Mouse (Mus musculus) kidney, postnatal 25 days (tissue): Measurements from ENCODE around the gene Erc2.

Experiments used
- DNase-seq, 2 experiments: peaks; one replicate each; pipeline ENCODE4 v3.0.0; 2021; ENCODE audit warnings: mixed read lengths in 2 of 2

Gene Erc2

GRCm38 (mm10) chr14:28316851-28317250 lies 694.6 kb downstream of the Erc2 start:
- DNase-seq, result no peak

DNA sequence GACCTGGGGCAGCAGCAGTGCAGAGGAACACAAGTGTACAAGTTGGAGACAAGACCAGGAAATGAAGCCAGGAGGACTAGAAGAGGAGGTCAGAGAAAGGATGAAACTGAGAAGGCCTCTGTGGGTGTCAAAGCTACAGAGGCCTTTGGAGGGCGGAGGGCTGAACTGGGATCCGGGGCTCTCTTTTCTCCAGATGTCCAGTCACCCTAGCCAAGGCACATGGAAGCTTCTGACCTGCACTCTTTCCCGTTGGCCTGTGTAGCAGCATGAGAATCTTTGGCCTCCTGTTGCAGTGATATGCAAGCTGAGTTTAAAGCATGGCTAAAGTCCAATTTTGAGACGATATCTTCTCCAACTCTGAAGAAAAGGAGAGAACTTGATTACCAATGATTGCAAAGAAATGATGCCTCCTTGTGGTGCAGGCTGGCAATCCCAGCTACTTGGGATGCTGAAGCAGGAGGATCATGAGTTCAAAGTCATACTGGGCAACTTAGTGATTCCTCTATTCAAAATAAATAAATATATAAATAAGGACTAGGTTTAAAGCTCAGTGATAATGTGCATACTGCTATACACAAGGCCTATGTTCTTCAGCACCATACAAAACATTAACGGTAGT lies 699.8 kb downstream of the Erc2 start:
- DNase-seq, result no peak

- no peak for DNase-seq
These were observed 701.0 kb downstream of the Erc2 start for GRCm38 (mm10) chr14:28323243-28323642.

- DNase-seq, result no peak
These were observed 701.5 kb downstream of the Erc2 start for GRCm38 (mm10) chr14:28323727-28324126.

DNA sequence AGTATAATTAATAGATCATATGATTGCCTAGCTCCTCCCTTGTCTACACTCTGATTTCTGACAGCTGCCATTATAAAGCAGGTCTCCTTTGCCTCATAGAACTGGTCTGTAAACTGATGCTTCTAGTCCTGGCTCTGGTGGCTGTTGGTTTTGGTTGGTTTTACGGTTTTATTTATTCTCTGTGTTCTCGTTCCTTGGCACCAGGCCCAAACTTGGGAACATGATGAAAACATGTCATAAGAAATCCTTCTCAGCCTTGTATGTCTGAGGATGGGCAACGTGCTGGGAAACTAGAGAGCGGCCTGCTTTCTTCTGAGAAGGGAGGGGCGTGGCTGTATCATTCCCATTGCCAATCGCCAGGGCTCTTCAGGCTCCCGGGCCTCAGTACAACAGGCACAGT lies 704.2 kb downstream of the Erc2 start:
- DNase-seq, result no peak

- no peak for DNase-seq
These were observed 706.3 kb downstream of the Erc2 start for GRCm38 (mm10) chr14:28328512-28328911.

DNA sequence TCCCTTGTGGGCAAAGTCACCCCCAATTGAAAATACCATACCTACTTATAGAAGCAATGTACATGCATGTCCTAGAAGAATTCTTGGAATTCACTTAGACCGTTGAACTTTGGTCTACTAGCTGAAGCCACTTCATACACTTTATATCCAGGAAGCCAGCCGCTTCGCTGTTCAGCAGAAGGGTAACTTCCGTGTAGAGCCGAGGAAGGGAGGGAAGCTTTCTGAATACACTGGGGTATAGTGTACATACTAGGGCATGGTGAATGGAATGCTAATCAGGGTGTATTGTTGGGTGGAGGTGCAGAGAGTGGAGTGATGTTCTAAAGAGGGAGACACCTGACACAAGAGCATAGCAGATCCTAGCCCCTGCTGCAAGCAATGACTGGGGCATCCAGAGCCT lies 708.9 kb downstream of the Erc2 start:
- DNase-seq, result no peak

- DNase-seq, result no peak
These were observed 710.2 kb downstream of the Erc2 start for GRCm38 (mm10) chr14:28332351-28332953.

GRCm38 (mm10) chr14:28339146-28339545 lies 716.9 kb downstream of the Erc2 start:
- no peak for DNase-seq

DNA sequence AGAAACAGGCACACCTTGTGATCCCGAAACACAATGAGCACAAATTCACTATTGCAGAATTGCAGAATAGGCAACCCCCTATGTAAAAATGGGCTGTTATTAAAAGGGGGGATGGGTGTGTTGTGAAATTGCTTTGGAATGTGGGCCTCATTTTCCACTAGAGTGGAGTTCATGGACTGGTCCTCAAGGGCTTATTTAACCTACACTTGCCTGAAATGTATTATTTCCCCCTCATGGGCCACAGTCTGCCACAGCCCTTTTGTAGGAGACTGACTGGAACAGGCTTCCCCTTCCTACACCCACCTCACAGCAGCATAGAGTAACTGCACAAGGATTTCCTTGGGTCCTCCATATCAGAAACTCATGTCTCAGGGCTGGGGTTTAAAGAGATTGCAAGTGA lies 726.9 kb downstream of the Erc2 start:
- DNase-seq, result no peak

DNA sequence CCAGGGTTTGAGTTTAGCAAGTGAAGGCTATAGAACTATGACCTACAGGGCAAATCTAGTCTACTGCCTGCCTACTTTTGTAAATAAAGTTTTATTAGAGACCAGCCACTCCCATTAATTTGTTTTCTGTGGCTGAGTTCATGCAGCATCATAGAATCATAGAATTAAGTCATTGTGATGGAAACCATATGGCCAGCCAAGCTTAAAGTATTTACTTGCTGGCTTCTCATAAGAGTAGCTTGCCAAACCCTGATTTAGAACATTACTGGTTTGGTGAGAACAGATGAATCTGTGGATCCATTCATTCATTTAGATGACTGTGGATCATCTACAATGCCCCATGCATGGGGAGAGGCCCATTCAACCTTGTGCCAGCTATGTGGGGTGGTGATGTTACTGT lies 733.8 kb downstream of the Erc2 start:
- no peak for DNase-seq

GRCm38 (mm10) chr14:28359502-28359901 lies 737.3 kb downstream of the Erc2 start:
- no peak for DNase-seq

DNA sequence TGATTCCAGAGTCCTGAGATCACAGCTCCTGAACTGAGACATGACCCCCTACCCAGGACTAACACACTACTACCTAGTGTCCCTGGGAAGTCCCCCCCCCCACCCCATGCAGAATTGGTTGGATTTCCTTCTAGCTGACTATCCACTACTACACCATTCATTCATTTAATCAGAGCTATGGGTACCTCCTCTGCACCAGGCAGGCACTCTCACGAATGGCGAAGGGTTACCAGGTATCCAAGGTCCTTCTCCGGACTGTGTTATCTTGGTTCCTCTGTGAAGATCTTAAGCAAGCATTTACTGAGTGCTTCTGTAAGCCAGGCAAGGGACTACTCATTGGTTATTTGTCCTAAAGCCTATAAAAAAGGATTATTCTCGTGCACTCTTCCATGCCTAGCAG lies 737.8 kb downstream of the Erc2 start:
- no peak for DNase-seq

DNA sequence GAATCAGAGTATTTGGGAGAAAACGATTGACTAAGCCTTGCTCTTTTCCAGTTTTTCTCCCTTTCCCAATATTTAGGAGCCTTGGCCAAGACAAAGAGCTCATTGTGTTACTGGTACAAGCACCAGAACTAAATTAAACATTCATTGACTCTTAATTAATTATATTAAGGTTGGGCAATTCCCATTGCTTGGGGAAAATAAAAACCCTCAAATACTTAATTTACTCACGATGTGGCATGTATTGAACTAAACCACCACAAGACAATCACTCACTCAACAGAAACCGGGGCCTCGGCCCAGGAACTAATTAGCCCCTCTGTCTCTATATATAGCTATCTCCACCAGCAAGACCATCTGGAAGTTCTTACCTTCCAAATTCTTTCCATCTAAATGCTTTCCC lies 740.1 kb downstream of the Erc2 start:
- DNase-seq, result no peak

DNA sequence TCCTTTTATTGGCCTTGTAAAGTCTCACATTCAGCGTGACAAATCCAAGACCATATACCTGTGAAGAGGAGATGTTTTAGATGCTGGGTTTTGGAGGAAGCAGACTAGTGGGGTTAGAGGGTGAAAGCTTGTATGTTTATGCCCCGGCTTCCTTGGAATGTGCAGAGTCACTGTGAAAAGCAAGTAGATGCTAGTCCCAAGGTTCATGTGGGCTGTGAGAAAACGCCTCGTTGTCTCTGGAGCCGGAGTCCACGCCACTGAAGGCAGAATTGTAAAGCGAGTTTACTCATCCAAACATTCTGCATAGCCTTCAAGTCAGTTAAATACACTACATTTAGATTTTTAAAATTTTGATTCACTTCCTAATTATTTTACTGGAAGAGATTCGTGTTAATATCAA lies 748.5 kb downstream of the Erc2 start:
- DNase-seq, result no peak

DNA sequence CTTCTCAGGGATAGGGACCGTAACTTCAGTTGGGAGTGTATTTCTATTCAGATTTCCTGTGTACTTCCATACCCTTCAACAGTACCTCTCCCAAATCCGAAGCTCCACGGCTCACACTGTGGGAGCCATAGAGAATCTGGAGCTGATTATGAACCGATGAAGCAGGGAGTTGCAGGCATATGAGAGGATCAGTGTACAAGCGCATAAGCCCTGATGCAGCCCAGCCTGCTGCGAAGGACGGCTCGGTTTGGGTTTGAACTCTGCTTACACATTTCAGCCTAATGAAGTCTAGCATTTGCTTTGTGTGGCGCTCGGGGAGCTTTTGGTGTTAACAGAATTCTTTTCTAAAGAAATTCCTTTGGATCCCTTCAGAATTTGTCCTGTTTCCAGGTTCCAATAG lies 749.4 kb downstream of the Erc2 start:
- no peak for DNase-seq

- peak; percentile 12 to 37 for DNase-seq
These were observed 753.4 kb downstream of the Erc2 start for GRCm38 (mm10) chr14:28375642-28376091.

DNA sequence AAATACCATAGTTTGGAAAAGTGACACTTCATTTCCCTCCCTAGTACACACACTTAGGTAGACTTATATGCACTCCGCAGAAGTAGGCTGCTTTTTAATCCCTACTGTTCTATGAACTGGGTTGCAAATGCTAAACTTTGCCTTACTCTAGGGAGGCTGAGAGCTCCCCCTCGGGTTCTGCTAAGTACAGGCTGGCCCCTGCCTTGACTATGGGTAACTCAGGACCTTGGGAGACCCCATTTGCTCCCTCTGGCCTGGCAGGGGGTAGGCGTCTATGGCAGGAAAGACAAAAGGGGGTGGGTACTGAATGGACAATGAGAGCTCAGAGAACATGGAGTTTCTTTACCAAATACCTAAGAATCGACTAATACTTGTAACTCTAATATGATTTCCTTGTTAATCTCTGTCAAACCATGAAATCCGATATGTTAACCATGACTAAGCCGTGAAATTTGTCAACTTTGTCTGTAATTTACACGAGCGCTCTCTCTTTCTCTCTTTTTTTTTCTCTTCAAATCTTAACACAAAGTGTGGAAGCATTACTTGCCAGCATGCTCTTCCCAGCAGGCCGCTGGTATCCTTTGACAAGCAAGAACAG lies 754.1 kb downstream of the Erc2 start:
- no peak for DNase-seq

DNA sequence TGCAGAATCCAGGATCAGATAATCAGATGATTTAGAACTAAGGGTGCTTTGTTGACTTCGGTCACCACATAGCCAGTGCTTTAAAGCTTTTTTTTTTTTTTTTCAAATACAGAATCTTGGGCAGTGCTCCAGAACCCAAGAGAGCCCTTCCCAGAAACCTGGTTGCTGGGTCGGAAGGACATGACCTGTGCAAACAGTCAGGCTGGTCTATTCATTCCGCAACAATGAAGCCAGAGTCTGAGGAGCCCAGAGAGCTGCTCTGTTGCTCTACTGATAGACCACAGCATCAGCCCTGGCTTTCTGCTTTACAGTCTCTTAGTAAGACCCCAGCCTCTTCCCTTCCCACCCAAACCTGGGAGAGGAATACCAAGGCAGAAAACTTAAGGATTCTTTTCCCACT lies 755.3 kb downstream of the Erc2 start:
- DNase-seq, result no peak

DNA sequence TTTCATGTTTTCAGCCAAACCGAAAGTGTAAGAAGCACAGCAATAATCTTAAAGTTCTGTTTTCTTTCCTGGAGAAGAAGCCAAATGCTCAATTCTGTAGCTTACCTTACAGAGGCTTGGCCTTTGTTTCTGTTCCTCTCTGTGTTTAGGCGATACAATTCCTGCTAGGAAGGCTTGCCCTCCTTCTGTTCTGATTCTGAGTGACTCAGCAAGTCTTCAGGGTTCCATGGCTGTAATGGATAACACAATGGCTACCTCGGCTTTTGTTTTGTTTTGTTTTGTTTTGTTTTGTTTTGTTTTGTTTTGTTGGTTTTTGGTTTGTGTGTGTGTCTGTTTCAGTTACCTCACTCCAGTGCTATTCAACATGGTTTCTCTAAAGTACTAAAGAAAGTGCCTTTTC lies 757.9 kb downstream of the Erc2 start:
- DNase-seq, result no peak

DNA sequence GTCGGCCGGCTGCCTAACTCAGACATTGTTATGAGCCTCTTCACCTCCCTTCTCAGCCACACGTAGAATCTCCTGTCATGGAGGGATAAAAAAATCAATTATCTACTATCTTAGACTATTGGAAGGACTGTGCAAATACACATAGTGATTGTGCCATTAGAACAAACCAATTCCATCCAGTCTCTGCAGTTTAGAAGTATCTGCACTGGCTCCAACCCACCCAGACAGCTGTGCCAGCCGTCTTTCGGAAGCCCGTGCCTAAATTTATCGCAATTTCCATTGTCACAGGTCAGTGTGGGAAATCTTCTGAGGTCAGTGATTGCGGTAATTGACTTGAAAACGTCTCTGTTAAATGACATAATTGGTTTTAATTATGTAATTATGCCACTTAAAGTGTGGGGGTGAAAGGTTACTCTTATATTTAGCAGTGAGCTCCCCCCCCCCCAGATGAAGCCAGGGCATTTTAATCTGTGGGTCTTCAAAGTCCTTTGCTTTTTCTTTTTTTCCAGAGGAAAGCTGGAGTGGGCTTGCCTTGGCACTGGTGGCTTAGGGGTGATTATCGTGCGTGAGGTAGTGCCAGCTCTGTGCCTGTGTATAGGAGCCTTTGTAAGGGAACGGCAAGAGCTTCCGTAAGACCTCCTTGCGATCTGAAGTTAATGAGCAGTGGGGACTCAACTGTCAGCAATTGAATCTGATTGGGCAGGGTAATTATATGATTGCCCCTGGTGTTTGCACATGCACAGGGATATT lies 759.7 kb downstream of the Erc2 start:
- DNase-seq, result no peak

GRCm38 (mm10) chr14:28386815-28387607 lies 764.8 kb downstream of the Erc2 start:
- DNase-seq, result no peak

- DNase-seq, result no peak
These were observed 776.7 kb downstream of the Erc2 start for GRCm38 (mm10) chr14:28398915-28399314.
